Mouse (Mus musculus) cerebellum, adult 18-20 months (tissue): ENCODE measurements around the gene Maco1.

Source experiments
- DNase-seq, 2 experiments: peaks; one replicate each; pipeline ENCODE4 v3.0.0; 2021

Maco1 gene

GRCm38 (mm10) chr4:134769081-134769811 lies 83.9 kb downstream of the Maco1 start:
- peak; percentile 56 to 64 for DNase-seq

DNA sequence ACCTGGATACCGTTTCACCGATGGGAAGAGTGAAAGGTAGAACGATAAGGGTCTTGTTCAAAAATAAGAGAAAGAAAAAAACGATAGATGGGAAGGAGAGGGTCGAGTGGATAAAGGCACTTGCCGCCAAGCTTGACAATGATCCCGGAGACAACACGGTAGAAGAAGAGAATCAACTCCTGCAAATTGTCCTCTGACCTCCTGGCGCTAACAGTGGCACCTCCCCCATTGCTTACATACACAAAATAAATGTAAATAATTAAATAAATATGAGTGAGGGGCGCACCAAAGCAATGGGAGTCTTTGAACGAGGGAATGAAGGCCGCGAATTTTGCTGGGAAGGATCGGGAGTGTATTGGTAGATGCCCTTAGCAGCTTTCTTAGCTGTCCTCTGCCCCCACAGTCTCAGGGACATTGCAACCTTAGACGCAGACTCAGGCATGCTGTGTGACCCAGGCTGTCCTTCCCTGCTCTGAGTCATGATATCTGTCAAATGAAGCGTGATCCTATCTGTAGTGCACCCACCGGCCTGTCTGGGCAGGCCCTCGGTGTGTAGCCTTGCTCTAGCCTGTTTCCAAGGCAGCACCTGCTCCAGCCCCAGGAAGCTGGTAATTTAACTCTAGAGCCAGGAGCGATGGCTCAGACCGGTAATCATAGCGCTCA lies 84.8 kb downstream of the Maco1 start:
- DNase-seq: peak; percentile 68 to 72

DNA sequence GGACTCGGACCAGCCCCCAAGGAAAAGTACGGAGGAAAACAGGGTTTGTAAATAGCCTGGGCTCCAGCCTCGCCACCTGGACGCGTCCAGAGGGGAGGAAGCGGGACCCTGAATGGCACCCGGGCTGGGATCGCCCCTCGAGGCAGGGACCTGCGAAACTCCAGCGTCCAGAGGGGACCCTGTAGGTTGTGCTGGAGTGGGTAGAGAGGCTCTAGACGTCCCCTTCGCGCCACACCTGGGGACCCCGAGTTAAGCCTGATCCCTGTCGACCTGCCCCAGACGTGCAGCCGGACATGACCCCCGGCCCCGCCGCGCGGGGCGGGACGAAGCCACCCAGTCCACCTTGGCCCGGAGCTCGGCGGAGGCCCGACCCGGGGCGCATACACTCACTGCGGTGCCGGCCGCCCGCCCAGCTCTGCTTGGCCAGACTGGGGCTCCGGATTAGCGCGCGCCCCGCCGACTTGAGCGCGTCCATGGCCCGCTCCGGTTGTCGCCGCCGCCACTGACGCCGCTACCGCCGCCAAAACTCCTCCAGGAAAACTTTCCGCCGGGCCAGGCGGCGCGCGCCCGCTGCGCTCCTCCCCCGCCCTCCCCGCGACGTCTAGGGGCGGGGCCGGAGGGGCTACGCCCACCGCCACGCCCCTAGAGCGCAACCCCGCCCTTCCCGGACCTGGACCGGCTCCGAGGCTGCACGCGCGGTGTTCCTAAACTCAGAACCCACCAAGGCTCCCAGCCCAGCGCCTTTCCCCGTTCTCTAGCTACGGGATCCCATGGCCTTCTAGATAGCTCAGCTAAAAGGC lies 85.5 kb downstream of the Maco1 start, which contains the start of gene Ldlrap1:
Ldlrap1 (minus strand) TSS at position 599 of the 800 bp plus-strand sequence.
- peak; percentile 68 to 88 for DNase-seq

GRCm38 (mm10) chr4:134766904-134767425 lies 86.2 kb downstream of the Maco1 start:
- peak; percentile 57 to 58 for DNase-seq

- no peak for DNase-seq
These were observed 86.9 kb downstream of the Maco1 start for GRCm38 (mm10) chr4:134766277-134766676.

DNA sequence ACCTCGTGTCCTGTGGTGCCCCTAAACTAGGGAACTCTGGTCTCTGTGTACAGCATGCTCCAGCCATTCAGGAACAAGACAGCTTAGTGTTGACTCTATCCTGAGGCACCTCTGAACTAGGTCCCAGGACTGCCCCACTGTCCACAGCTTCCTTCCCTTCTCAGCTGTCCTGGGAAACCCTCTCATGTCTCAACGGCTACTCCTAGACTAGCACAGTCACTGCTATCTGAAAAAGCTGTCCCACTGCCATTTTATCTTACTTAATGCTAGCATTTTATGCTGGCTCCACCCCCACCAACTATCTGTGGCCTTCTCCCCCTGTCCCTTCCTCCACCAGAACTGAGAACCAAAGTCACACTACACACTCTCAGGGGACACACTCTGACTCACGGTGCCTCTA lies 88.8 kb downstream of the Maco1 start:
- DNase-seq: no peak

DNA sequence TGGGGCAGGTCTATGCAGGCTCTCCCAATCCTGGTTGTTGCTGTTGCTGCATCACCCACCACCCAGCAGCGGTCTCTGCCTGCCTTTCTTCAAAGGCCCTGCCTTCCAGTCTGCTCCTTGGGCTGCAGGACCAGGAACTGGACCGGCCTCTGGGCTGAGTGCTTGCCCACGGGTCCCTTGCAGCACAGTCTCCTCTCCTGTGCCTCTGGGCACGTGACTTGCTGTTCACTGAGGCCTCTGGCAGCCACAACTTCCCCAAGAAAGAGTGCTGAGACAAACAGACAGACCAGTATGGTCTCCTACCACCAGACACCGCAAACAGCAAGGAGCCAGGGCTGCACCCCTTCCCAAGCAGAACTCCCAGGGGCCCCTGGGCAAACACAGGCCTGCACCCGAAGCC lies 90.8 kb downstream of the Maco1 start:
- DNase-seq: no peak

- DNase-seq: peak in 1 of 2 experiments; percentile 35
These were observed 92.3 kb downstream of the Maco1 start for GRCm38 (mm10) chr4:134760793-134761201.

- DNase-seq: no peak
These were observed 92.9 kb downstream of the Maco1 start for GRCm38 (mm10) chr4:134760281-134760680.

- no peak for DNase-seq
These were observed 93.6 kb downstream of the Maco1 start for GRCm38 (mm10) chr4:134759564-134759963.

- DNase-seq: no peak
These were observed 94.2 kb downstream of the Maco1 start for GRCm38 (mm10) chr4:134758922-134759321.

DNA sequence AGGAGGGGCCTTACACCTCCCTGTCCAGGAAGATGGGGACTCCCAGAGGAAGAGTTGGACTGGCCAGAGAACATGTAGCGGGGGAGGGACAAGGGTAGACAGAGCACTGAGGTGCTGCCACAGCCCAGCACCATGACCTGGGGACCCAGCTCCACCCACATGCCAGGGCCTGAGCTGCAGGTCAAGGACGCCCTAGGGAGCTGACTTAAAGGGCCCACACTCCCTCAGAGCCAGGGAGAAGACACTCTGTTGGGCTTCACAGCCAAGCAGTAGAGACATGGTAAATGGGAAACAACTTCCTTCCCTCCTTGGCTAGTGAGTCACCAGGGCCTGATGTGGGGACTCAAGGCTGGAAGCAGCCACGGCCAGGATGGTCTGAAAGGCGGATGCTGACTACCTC lies 94.8 kb downstream of the Maco1 start:
- DNase-seq: no peak

DNA sequence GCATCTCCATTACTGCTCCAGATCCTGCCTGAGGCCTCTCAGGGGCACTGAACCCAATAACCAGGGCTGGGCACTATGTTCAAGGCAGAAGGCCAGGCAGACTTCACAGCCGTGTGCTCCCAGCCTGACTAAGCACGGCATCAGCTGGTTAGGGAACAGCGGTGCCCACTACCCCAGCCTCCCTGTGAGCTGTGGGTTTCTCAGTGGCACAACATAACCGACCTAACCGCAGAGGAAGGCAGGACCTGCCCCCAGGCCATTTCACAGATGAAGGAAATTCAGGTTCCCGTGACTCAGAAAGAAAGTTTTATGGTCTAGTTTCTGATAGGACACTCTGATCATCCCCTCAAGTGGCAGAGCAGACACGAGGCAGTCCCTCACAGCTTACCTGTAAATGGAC lies 96.2 kb downstream of the Maco1 start:
- no peak for DNase-seq

GRCm38 (mm10) chr4:134754941-134755340 lies 98.2 kb downstream of the Maco1 start:
- DNase-seq: no peak

DNA sequence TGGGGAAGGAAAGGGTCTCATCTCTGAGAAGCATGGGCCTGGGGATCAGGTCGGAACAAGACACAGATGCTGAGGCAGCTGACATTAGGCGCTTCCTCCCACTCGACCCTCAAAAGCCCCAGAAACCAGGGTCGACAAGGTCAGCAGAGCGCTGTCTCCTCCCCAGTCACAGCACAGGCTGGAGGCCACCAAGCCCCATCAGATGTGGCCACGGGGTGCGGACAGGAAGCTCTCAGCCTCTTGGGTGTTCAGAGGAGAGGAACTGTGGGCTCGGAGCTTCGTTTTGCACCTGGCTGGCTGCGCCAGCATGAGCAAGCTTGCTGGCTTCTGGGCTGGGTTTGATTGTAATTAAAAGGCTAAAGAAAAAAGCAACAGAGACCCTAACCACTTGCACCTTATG lies 98.8 kb downstream of the Maco1 start:
- no peak for DNase-seq

DNA sequence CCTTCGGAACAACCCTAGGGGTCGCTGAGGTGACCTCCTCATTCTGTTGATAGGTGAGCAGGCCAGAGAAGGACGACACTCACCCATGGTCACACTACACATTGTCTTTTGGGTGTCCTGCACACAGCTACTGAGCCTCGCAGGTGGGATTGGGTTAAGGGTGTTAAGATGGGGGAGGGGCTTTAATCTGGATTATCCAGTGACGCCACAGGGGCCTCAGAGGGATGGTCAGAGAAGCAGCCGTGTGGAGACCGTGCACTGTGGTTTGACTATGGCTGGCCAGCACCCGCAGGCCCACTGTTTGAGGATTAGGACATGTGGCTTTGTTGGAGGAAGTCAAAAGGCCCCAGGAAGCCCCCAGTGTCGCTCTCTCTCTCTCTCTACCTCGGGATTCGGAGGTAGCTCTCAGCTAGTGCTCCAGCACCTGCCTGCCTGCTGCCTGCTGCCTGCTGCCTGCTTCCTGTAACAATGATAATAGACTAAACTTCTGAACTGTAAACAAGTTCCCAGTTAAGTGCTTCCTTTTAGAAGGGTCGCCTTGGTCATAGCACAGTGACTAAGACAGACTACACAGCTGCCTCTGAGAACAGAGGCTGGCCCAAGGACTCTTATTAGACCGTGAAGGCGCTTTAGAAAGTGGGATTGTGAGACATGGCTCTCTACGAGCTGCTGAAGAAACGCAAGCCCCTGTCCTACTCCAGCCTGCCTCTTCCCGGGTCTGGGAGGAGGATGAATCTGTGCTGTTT lies 99.5 kb downstream of the Maco1 start:
- no peak for DNase-seq

DNA sequence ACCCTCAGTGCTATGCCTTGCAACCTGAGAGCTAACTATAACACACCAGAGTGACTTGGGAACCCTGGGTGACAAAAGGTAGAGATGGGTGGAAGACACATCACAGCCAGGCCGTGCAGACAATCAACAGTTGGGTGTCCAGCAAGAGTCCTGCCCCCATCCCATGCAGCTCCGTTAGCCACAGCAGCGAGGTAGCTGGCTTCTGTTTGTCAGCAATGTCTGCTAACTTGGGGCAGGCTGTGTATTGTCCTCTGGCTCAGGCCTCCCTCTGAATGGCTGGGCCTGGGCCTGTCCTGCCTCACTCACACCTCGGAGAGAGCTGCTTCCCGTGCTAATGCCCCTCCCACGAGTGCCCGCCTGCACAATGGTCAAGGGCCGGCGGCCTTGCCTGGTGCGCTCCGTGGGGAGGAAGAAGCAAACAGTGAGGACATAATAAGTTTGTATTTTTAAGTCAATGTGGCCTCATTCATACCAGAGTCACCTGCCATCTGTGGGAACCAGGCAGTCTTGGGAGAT lies 100.2 kb downstream of the Maco1 start:
- DNase-seq: no peak
